Mouse (Mus musculus) stomach, embryonic 16.5 days (tissue): Measurements from ENCODE around the gene Klhl29. TPM values are rescaled to one million over a fixed set of nuclear protein-coding genes. Genes with fewer than 3 reads are reported as not detected.
A peak's percentile ranks its signal among the peaks of the same experiment; 100 is the strongest.

Experiments
- ATAC-seq: fragments of 200-750 bp; cut with Nextera tagmentation; 2 replicates; pipeline ENCODE4 v1.8.0; 2017; ENCODE audit warnings: moderate number of reproducible peaks, moderate TSS enrichment; ENCODE audit not compliant: insufficient read depth, low FRiP score
- H3K27ac ChIP-seq: fragments of 300-500 bp; sonication (generic); 2 replicates; pipeline ENCODE4 v1.5.1; 2014; ENCODE audit warnings: low read length
- H3K27me3 ChIP-seq: fragments of 300-500 bp; sonication (generic); 2 replicates; pipeline ENCODE4 v1.6.1; 2014; ENCODE audit warnings: low read length, control low read depth, mixed read lengths; ENCODE audit not compliant: control insufficient read depth, insufficient read depth
- H3K36me3 ChIP-seq: fragments of 300-500 bp; sonication (generic); 2 replicates; pipeline ENCODE4 v1.6.1; 2014; ENCODE audit warnings: low read length; ENCODE audit not compliant: control insufficient read depth, insufficient read depth
- H3K4me1 ChIP-seq: fragments of 300-500 bp; sonication (generic); 2 replicates; pipeline ENCODE4 v1.6.1; 2014; ENCODE audit warnings: low read length, control low read depth, mixed read lengths; ENCODE audit not compliant: control insufficient read depth, insufficient read depth
- H3K4me2 ChIP-seq: fragments of 300-500 bp; sonication (generic); 2 replicates; pipeline ENCODE4 v1.6.1; 2014; ENCODE audit warnings: low read depth, low read length, mixed read lengths
- H3K4me3 ChIP-seq: fragments of 300-500 bp; sonication (generic); replicated peaks from 2 replicates; pipeline ENCODE4 v1.5.1; 2014; ENCODE audit warnings: mild to moderate bottlenecking, low read length
- H3K9ac ChIP-seq: fragments of 300-500 bp; sonication (generic); 2 replicates; pipeline ENCODE4 v1.6.1; 2014; ENCODE audit warnings: low read length
- H3K9me3 ChIP-seq: fragments of 300-500 bp; sonication (generic); replicated peaks from 2 replicates; pipeline ENCODE4 v1.6.1; 2016; ENCODE audit warnings: low read length, control low read depth; ENCODE audit not compliant: control insufficient read depth
- WGBS: fragments of 180-500 bp; shearing (Covaris S2); extraction: QIAGEN DNeasy Blood & Tissue Kit; methylation state at CpG from one replicate; pipeline ENCODE4 v1.1.7; 2014; 5-methylcytosine and 5-hydroxymethylcytosine counted together
- polyA plus RNA-seq: library from polyadenylated mRNA; unstranded; fragments of >200 nt; fragmentation: Nextera tagmentation; extraction: Ambion mirVana; gene quantifications from 2 replicates; pipeline ENCODE4 v1.2.1, GENCODE M21; 2015

Gene Klhl29
- polyA plus RNA-seq, 1 experiment from 2014 or later = 0.76 TPM

DNA sequence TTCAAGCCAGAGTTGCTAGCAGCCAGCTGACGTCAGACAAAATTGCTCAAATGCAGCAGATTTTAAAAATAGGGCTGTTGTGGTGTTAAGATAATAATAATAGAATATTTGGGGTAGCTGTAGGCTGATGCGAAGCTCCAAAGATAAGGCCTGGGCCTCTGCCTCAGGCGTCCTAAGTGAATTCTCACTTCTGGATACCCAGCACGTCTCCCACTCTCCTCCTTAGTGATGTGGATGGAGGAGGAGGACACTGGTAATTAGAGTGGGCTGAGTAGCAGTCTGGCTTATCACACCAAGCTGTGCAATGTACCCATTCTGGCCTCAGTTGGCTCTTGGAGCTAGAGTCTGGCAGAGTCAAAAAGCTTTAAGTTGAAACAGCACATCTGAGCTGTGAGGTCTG lies 118.3 kb downstream of the Klhl29 start:
- Histone ChIP-seq H3K4me3 (no peak overlapping the region), H3K4me2 (no peak overlapping the region), H3K9me3 (no peaks in the 10 kb centered on the region), H3K36me3 (no peaks in the 10 kb centered on the region), H3K9ac (no peak overlapping the region), H3K27me3 (no peaks in the 10 kb centered on the region), H3K27ac (no peak overlapping the region), H3K4me1 (peaks cover 15% of the 10 kb centered on the region)
- 80% methylated on average over 4 of the region's 4 CpGs for WGBS
- ATAC-seq = no peak

DNA sequence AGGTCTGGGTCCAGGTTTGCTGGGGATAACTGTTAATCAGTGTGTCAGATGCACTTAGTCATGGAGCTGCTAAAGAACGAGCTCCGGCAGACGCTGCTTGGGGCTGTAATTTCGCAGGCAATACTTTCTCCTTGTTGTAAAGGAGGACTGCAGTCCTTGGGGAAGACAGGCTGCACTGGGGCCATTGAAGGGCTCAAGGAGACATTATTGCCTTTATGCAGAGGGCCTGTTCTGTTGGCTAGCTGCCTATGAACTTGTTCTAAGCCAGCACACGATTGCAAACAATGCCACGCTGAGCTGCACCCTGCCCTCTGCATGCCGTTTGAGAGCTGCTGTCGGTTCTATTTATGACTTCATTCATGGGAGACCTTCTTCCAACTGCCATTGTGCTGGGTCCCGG lies 120.4 kb downstream of the Klhl29 start:
- ATAC-seq = peak; percentile 31; the same call in 1 of the 2 replicates
- Histone ChIP-seq H3K36me3 (no peaks in the 10 kb centered on the region), H3K4me1 (peaks cover 18% of the 10 kb centered on the region), H3K4me3 (no peak overlapping the region), H3K27ac (peak overlapping the region; percentile 50), H3K27me3 (no peaks in the 10 kb centered on the region), H3K4me2 (no peak overlapping the region), H3K9me3 (no peaks in the 10 kb centered on the region), H3K9ac (no peak overlapping the region)
- 44% methylated on average over 9 of the region's 9 CpGs for WGBS

DNA sequence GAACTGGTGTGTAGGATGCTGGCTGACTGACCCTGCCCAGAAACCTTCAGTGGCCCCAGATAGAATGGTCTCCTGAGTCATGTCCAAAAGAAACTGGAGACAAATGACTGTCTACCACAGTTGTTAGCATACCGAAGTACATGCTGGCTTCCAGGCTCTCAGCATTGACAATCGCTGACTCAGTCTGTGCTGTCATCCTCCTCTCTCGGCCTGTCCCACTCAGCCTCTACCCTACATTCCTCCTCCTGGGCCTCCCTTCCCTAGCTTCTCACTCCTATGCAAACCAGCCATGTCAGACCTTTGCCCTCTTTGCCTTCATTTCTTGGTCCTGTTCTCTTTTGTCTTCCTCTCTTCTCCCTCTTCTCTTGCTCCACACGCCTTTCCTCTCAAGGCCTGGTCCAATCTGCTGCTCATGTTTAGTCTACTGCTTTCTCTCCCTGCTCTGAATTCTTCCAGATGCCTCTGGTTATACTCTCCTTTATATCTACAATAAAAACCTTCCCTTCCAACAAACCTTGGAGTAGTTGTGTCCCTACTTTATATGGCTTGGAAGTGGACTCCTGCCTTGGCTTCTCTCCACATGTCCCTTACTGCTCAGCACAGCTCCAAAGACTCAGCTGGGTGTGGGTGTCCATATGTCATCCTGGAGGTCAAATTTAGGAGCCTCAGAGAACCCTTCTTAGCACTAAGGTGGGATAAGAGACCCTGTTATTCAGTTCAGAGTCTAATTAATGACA lies 121.1 kb downstream of the Klhl29 start:
- ATAC-seq = peak; percentile 71
- Histone ChIP-seq H3K27ac (peak overlapping the region; percentile 71), H3K4me3 (no peak overlapping the region), H3K4me2 (no peak overlapping the region), H3K27me3 (no peaks in the 10 kb centered on the region), H3K36me3 (no peaks in the 10 kb centered on the region), H3K9me3 (no peaks in the 10 kb centered on the region), H3K9ac (no peak overlapping the region), H3K4me1 (peaks cover 18% of the 10 kb centered on the region)
- WGBS = 65% methylated on average over 4 of the region's 4 CpGs

DNA sequence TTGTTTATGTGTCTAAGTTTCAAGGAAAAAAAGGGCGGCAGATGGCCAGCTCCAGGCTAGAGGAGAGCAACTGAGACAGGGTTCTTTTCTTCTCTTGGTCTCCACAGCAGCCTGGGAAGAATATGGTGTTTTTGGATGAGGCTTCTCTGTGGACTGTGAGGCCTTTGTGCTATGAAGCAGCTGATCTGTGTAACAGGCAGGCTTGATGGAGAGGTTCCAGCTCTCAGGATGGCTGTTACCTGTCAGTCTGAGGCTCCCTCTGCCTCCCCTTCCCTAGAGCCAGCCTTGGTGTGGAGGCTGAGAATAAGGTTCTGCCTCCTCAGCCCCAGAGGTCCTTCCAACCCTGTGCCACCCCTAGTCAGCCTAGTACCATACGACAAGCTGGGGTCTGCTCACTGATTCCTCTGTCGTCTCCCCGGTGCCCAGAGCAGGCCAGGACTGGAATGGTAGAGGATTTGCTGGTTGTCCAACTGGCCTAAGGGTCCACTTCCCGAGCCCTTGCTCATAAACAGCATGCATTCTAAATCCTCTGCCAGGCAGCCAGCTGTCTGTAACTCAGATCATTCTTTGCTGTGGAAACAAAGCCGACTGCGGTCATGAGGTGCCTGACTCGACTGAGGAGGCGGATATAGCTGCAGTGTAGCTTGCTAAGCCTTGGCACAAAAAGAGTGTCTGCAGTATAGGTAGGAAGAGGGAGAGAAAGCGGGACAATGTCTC lies 122.0 kb downstream of the Klhl29 start:
- H3K9ac ChIP-seq = no peak overlapping the region
- peak overlapping the region; percentile 71 for H3K27ac ChIP-seq
- 63% methylated on average over 10 of the region's 10 CpGs for WGBS
- no peak overlapping the region for H3K4me3 ChIP-seq
- no peak overlapping the region for H3K4me2 ChIP-seq
- no peaks in the 10 kb centered on the region for H3K27me3 ChIP-seq
- no peaks in the 10 kb centered on the region for H3K9me3 ChIP-seq
- H3K36me3 ChIP-seq = no peaks in the 10 kb centered on the region
- no peak for ATAC-seq
- peaks cover 18% of the 10 kb centered on the region for H3K4me1 ChIP-seq

DNA sequence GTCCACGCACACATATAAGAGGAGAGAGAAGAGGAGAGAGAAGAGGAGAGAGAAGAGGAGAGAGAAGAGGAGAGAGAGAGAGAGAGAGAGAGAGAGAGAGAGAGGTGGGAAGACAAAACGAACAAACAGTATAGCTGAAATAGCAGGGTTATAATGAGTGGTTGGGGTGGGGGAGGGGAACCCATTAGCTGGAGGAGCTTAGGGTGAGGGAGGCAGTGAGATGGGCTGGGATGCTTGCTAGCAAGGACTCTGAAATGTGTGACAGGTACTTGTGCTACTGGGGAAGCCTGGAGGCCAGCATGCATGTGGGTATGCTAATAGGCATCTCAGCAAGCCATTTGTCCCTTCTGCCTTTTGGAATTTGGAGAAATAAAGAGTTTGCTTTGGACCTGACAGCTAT lies 122.9 kb downstream of the Klhl29 start:
- Histone ChIP-seq H3K9ac (no peak overlapping the region), H3K36me3 (no peaks in the 10 kb centered on the region), H3K27ac (no peak overlapping the region), H3K27me3 (no peaks in the 10 kb centered on the region), H3K4me2 (no peak overlapping the region), H3K4me3 (no peak overlapping the region), H3K4me1 (peaks cover 19% of the 10 kb centered on the region), H3K9me3 (no peaks in the 10 kb centered on the region)
- no peak for ATAC-seq
- WGBS = 71% methylated on average over 2 of the region's 2 CpGs

DNA sequence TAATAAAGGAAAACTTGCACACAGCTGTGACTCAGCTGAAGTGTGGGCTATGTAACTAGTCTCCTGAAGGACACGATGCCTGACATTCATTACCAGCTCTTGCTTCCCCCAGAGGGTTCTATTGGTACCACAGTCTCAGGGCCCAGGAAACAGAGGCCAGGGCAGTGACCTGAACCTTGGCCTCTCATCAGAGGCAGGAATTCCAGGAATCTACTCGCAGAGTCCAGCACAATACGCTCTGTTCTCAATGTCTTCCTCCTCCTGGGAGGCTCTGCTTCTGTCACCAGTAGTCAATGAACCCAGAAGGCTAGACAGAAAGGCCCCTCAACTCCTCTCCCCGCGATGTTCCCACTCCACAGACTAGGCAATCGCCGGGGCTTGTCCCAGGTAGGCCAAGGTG lies 125.4 kb downstream of the Klhl29 start:
- Histone ChIP-seq H3K4me2 (no peak overlapping the region), H3K9ac (no peak overlapping the region)

DNA sequence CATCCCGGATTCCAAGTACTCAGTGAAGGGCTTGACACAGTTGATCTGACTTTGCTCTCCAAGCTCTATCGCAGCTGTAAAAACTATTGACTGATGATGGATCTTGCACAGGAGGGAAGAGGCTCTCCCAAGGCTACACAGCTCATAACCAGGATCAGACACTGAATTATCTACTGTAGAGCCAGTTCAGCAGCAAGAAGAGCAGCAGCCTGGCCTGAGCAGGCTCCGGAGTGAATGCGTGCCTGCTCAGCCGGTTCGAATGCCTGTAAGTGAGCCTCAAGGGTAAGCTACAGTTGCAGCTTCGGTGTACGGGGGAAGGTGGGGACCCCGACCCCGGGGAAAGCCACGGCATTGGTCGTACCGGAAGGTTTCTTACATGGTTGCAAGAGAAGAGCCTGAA lies 126.4 kb downstream of the Klhl29 start:
- H3K4me1 ChIP-seq = peaks cover 19% of the 10 kb centered on the region
- no peak overlapping the region for H3K4me2 ChIP-seq
- H3K27me3 ChIP-seq = no peaks in the 10 kb centered on the region
- WGBS = 92% methylated on average over 13 of the region's 13 CpGs
- no peak for ATAC-seq
- H3K27ac ChIP-seq = no peak overlapping the region
- H3K36me3 ChIP-seq = no peaks in the 10 kb centered on the region
- H3K9ac ChIP-seq = no peak overlapping the region
- no peaks in the 10 kb centered on the region for H3K9me3 ChIP-seq
- H3K4me3 ChIP-seq = no peak overlapping the region

More for the DNA sequence above, 125.4 kb downstream of the Klhl29 start:
- 43% methylated on average over 7 of the region's 7 CpGs for WGBS
- Histone ChIP-seq H3K27me3 (no peaks in the 10 kb centered on the region), H3K9me3 (no peaks in the 10 kb centered on the region), H3K36me3 (no peaks in the 10 kb centered on the region), H3K4me1 (peaks cover 20% of the 10 kb centered on the region), H3K4me3 (no peak overlapping the region), H3K27ac (no peak overlapping the region)
- ATAC-seq = no peak

DNA sequence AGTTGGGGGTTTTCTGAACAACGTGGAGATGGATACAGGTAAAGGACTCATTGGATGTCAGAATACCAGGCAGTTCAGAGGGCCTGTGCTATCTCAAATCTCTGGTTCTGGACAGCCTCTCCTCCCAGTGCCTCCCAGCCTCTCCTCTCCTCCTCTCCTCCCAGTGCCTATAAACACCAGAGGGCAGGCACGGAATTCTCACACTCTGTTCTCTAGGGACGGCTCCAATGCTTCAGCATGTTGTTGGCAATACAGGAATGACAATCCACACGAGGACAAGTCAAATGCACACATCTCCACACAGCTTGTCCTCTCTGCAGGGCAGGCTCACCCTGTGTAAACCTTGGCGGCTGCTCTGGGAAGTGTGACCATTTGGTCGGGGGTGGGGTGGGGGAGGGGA lies 128.0 kb downstream of the Klhl29 start:
- Histone ChIP-seq H3K4me1 (peaks cover 18% of the 10 kb centered on the region; the same call in 1 of the 2 replicates), H3K9ac (no peak overlapping the region), H3K4me2 (no peak overlapping the region), H3K9me3 (no peaks in the 10 kb centered on the region), H3K27ac (peak overlapping the region; percentile 8; the same call in 1 of the 2 replicates), H3K4me3 (no peak overlapping the region), H3K36me3 (no peaks in the 10 kb centered on the region), H3K27me3 (no peaks in the 10 kb centered on the region)
- 25% methylated on average over 6 of the region's 6 CpGs for WGBS
- no peak for ATAC-seq

DNA sequence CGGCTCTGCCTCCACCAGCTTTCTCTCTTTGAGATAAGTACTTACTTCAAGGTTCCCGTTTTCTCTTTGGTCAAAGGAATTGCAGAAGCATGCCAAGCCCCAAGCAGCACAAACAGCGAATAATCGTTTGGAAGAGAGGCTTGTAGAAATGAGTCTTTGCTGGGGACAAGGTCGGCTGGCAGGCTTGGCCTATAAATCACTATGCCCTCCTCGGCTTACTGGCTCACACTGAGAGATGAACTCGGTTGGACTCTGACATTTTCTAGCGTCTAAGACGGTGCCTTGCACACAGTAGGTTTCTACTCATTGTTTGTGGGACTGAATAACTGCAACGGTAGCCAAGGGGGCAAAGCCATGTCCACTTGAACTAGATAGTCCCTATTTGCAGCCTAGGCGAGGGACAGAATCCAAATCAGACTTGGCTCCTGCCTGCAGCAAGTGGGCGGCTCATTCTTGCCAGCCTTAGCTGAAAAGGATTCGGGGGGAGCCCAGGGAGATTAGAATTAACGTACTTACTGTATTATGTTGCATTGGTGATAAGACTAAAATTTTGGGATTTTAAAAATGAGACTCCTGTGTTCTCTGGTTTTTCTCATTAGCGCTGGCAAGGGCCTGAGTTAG lies 128.7 kb downstream of the Klhl29 start:
- Histone ChIP-seq H3K36me3 (no peaks in the 10 kb centered on the region), H3K4me2 (no peak overlapping the region), H3K4me3 (no peak overlapping the region), H3K4me1 (peaks cover 18% of the 10 kb centered on the region; the same call in 1 of the 2 replicates), H3K27me3 (no peaks in the 10 kb centered on the region), H3K9me3 (no peaks in the 10 kb centered on the region), H3K27ac (peak overlapping the region; percentile 46; the same call in 1 of the 2 replicates), H3K9ac (peak overlapping the region; percentile 2; the same call in 1 of the 2 replicates)
- no peak for ATAC-seq
- WGBS = 66% methylated on average over 15 of the region's 15 CpGs
